Comparison of ENCODE assay signal across 8 mouse cellular contexts in genomic region chr10:128194024-128194550, GRCm38 (mm10). TPM values are rescaled to one million over a fixed set of nuclear protein-coding genes. Genes with fewer than 3 reads are reported as not detected.
DNase-seq lines count a peak whose midpoint lies in the region; ATAC-seq and TF ChIP-seq lines count a peak whose summit lies in the region.

Gene Gls2, plus strand, starts transcription at chr10:128194457.

- no peak within 1 kb of the TSS for H3K27ac ChIP-seq in bone marrow macrophage, adult 2 months (ENCODE audit: insufficient read depth, low read depth, low read length)
- H3K27ac ChIP-seq in embryonic fibroblast, embryonic 13.5 days (ENCODE audit: insufficient read depth, low read length): no peak within 1 kb of the TSS
- peak within 1 kb of the TSS; percentile 85 for H3K27ac ChIP-seq in heart, embryonic 10.5 days
- H3K27ac ChIP-seq in kidney, embryonic 15.5 days: peak within 1 kb of the TSS; percentile 71

- DNase-seq in 416B (ENCODE audit: low read depth) (peak; percentile 97), liver (peak; percentile 98)
- DNase-seq in heart, embryonic 10.5 days (ENCODE audit: low spot score): peak; percentile 99
- peak; percentile 95 to 97 for DNase-seq in spleen, postnatal 4 days (ENCODE audit: low spot score in 2 of 2)

- under 1% methylated on average over 46 of the region's 46 CpGs for WGBS in heart, embryonic 10.5 days
- under 1% methylated on average over 46 of the region's 46 CpGs for WGBS in kidney, embryonic 15.5 days

- H3K9ac ChIP-seq in kidney, embryonic 15.5 days: peak within 1 kb of the TSS; percentile 52

- no peak for TF ChIP-seq POLR2A in bone marrow macrophage, adult 2 months (IDR thresholded peaks at IDR 0.05; ENCODE audit: borderline replicate concordance, low read depth, low read length)
- peak; percentile 57 for TF ChIP-seq POLR2A in embryonic fibroblast, embryonic 13.5 days (IDR thresholded peaks at IDR 0.05; ENCODE audit: low read depth, low read length)

- TF ChIP-seq CTCF in bone marrow macrophage, adult 2 months (IDR thresholded peaks at IDR 0.05; ENCODE audit: low read depth, low read length): no peak
- TF ChIP-seq CTCF in embryonic fibroblast, embryonic 13.5 days (IDR thresholded peaks at IDR 0.05; ENCODE audit: borderline replicate concordance, insufficient read depth, low read length): no peak

- H3K4me2 ChIP-seq in kidney, embryonic 15.5 days: peak within 1 kb of the TSS; percentile 100

- H3K36me3 ChIP-seq in heart, embryonic 10.5 days: no peaks in the 10 kb centered on the region
- H3K36me3 ChIP-seq in kidney, embryonic 15.5 days: no peaks in the 10 kb centered on the region

- peaks cover 29% of the 10 kb centered on the region for H3K27me3 ChIP-seq in heart, embryonic 10.5 days (ENCODE audit: insufficient read depth, poor library complexity, severe bottlenecking)
- peaks cover 29% of the 10 kb centered on the region for H3K27me3 ChIP-seq in kidney, embryonic 15.5 days

- ATAC-seq in kidney, embryonic 15.5 days (replicated peaks; ENCODE audit: low FRiP score): peak; percentile 97
- peak; percentile 96 for ATAC-seq in monocyte, adult 5-6 weeks (replicated peaks; ENCODE audit: insufficient number of reproducible peaks, low FRiP score, low TSS enrichment, poor library complexity, severe bottlenecking)

- peak within 1 kb of the TSS; percentile 93 for H3K4me3 ChIP-seq in bone marrow macrophage, adult 2 months (ENCODE audit: insufficient read depth, low read length)
- H3K4me3 ChIP-seq in embryonic fibroblast, embryonic 13.5 days (ENCODE audit: insufficient read depth, low read length): peak within 1 kb of the TSS; percentile 62
- H3K4me3 ChIP-seq in heart, embryonic 10.5 days: peak within 1 kb of the TSS; percentile 81
- peak within 1 kb of the TSS; percentile 75 for H3K4me3 ChIP-seq in kidney, embryonic 15.5 days (replicated peaks)

- H3K4me1 ChIP-seq in bone marrow macrophage, adult 2 months (ENCODE audit: control insufficient read depth, insufficient read depth, low read length): no peaks in the 10 kb centered on the region
- no peaks in the 10 kb centered on the region for H3K4me1 ChIP-seq in embryonic fibroblast, embryonic 13.5 days (ENCODE audit: control insufficient read depth, insufficient read depth, low read length)
- H3K4me1 ChIP-seq in heart, embryonic 10.5 days: peaks cover 19% of the 10 kb centered on the region
- peaks cover 14% of the 10 kb centered on the region for H3K4me1 ChIP-seq in kidney, embryonic 15.5 days

- H3K9me3 ChIP-seq in heart, embryonic 10.5 days: no peaks in the 10 kb centered on the region
- H3K9me3 ChIP-seq in kidney, embryonic 15.5 days (replicated peaks): no peaks in the 10 kb centered on the region

RNA-seq across cellular contexts. Expression of gene Gls2, which starts in this region (rescaled TPM):
- not detected in 2 replicates for polyA plus RNA-seq in bone marrow macrophage, adult 2 months (2012; ENCODE audit: insufficient read depth, insufficient read length, missing spikeins)
- 1.1 and 1.2 TPM in 2 replicates for polyA plus RNA-seq in embryonic fibroblast, embryonic 13.5 days (2011; ENCODE audit: insufficient read length, low read depth, missing spikeins)
- 0.86 and 1.1 TPM in 2 replicates for polyA plus RNA-seq in heart, embryonic 10.5 days (2016; fragmentation: Nextera tagmentation; extraction: Ambion mirVana)
- 1.4 and 1.8 TPM in 2 replicates for polyA plus RNA-seq in kidney, embryonic 15.5 days (2015; fragmentation: Nextera tagmentation; extraction: Ambion mirVana)
- not detected in 3 replicates for total RNA-seq in monocyte, adult 5-6 weeks (2017)

Comparison
In these comparisons a context has a peak if more than half of its experiments do, and no peak if none do; other contexts are left out.
1. Peak in ATAC-seq in monocyte, adult 5-6 weeks; RNA of the gene not detected or under 1 TPM.
2. H3K27ac ChIP-seq: peak in heart, embryonic 10.5 days (single experiment) and kidney, embryonic 15.5 days (single experiment); none in bone marrow macrophage, adult 2 months (single experiment) and embryonic fibroblast, embryonic 13.5 days (single experiment).
3. Peak in every context shown above with its lines, with median percentiles within 50 percentile points of each other: DNase-seq and H3K4me3 ChIP-seq.